Mouse (Mus musculus): ENCODE measurements around the gene She.

The She gene

DNA sequence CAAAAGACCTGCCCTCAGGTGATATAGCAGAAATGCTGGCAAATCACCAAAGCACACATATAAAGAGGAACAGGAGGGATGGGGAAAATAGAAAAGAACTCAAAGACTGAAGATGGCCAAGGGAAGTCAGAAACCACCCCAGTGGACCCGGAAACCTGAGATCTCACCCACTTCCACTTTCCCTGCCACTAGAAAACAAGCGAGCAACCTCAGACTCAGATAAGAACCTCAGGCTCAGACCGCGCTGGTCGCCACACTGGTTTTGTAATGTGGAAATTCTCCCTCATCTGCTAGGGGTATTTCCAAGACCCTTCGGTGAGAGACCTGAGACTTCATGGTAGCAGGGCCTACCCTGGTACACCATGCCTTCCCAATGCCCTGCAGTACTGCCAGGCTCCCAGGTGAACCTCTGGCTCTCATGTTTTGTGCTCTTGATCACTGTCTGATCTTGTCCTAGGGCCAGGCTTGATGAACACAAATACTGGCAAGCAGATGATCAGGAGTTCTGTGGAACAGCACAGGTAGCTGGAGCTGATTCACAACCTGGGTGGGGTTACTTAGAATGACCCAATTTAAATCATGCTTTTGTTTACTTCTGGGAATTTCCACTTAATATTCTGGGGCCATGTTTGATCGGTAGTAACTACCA lies 56.5 kb downstream of the She start:
- DNase-seq, result no peak

DNA sequence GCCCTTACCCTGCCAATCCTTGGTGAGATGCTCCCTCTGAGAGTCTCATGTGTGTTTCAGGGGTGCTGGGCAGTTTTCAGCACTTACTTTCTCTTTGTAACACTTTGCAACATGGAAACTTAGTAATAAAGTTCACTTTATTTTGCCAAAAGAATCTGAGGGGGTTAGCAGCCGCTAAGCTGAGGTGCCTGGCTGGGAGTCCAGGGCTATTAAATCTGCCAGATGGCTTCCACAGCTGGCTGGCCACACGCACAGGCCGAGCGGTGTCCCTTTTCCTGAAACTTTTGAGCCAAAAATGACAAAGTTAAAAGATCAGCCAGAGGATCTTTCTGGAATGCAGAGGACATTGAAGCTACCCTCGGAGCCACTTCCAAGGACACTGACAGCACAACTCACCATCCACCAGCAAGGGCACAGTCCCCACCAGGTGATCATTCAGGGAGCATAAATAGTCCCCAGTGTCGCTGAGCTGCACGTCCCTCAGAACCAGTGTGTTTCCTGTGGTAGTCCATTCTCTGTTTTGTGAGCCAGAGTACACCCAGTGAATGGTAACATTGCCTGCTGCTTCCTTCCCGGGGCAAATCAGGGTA lies 58.8 kb downstream of the She start:
- no peak for DNase-seq

- no peak for DNase-seq
These were observed 60.5 kb downstream of the She start for GRCm38 (mm10) chr3:89891696-89892095.

DNA sequence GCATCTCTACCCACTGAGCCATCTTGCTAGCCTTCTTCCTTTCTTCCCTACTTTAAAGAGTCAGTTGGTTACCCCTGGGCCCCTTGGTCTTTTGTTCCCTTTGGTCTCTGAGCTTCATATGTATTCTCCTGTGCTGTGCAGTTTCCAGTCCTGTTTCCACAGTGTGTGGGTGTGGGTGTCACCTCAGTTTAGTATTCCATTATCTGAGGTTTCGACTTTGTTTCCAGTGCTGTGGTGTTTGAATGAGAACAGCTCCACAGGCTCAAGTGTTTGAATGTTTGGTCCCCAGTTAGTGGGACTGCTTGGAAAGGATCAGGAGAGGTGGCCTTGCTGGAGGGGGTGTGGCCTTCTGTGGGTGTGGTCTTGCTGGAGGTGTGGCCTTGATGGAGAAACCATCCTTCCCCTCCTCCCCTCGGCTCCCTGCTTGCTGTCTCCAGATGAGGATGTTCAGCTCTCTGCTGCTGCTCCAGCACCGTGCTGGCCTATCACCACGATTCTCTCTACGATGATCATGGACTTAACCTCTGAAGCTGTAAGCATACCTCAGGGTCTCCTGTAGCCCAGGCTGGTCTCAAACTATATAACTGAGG lies 61.4 kb downstream of the She start:
- DNase-seq, result no peak

DNA sequence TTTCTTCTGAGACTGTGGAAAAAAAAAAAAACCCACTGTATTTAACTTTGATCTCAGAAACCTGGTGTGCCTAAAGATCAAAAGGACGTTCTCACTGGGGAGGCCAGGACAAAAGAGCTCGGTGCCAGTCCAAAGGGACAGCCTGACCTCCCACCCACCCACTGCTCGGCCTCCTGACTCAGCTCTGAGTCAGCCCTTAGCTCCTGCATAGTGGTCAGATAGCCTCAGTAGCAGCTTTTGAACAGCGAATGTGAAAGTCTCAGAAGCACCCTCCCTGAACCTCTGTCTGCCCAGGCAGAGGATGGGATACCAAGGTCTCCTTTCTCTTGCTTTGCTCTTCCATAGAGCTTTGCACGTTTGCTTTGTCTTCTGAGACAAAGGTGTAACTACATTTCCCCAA lies 65.4 kb downstream of the She start:
- no peak for DNase-seq

DNA sequence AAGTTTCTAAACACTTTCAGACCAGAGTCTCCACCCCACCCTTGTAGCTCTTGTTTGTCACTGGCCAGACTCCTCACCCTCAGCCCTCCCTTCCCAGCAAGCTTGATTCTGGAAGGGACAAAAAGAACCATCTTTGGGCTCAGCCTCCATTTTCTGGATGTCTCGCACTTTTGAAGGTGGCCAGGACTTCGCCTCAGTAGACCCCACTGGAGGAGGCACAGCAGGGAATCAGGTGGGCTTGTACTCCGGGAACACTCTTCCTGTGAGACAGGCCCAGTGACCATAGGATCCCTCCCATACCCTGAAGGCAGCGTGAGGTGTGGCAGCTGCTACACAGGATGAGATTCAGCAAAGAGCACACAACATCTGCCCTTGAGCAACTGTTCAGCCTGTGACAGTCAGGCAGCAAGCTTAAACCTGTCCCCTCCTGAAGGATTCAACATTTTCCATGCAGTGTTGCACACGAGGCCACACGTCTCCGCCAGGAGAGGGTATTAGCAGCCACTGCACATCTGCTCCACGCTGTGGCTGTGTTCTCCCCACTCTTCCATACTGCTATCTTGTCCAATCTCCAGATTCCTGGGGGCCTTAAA lies 66.1 kb downstream of the She start:
- no peak for DNase-seq

- DNase-seq, result no peak
These were observed 66.8 kb downstream of the She start for GRCm38 (mm10) chr3:89898011-89898410.

DNA sequence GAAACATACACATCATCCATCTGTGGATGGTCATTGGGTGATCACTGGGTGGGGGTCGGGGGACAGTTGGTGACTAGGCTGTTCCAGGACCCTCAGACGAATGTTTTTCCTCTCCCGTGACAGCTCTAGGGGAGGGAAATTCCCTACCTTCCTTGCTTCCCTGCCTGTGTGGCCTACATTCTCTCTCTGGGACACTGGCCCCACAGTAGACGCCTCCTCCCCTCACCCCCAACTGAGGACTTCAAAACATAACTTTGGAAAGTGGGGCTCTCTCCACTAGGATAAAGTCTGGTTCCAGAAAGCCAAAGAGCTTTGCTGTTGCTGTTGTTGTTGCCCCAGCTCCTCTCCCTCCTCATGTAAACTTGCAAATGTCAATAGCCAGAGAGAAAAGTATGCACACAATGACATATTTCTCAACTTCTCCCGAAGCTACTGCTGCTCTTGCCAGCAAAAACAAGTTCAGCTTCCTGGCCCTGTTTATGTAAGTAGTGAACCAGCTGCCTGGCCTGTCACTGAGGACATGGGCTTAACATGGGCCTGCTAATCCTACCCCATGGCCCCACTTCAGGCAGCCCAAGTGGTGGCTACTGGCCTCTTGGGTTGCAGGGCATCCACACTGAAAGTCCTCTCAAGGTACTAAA lies 67.8 kb downstream of the She start:
- peak; percentile 42 to 55 for DNase-seq

- no peak for DNase-seq
These were observed 68.3 kb downstream of the She start for GRCm38 (mm10) chr3:89899511-89899908.

DNA sequence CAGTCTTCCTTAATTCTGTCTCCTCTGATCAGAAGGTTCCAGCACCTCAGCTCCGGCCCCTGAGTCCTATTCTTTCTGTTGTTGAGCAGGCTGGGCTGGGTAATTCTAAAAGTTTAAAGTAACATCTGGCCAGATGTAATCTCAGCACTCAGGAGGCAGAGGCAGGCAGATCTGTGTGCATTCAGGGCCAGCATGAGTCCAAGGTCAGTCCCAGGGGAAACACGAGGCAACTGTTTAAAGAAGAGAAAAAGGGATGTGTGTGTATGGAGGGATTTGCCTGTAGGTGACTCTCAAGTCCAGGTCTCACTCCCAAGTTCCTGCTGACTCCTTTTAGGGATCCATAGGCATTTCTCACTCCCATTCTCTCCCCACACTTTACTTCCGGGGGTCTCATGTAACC lies 76.7 kb downstream of the She start:
- no peak for DNase-seq

All from kidney, postnatal 4 days (tissue).